Mouse (Mus musculus) intestine, postnatal 0 days (tissue): ENCODE measurements at regions not wholly inside any gene's neighbourhood (a gene's known extent, or its start where the extent isn't known, plus 50 kb on each side); places are given as distances from the start of the nearest gene placed in this dataset.
A peak's percentile ranks its signal among the peaks of the same experiment; 100 is the strongest.

ENCODE experiments used
- ATAC-seq: fragments of 200-750 bp; cut with Nextera tagmentation; 2 replicates; pipeline ENCODE4 v1.8.0; 2017; ENCODE audit warnings: mild to moderate bottlenecking, moderate TSS enrichment, moderate library complexity
- H3K27ac ChIP-seq: fragments of 300-500 bp; sonication (generic); 2 replicates; pipeline ENCODE4 v1.5.1; 2014; ENCODE audit warnings: mild to moderate bottlenecking, low read depth, low read length, moderate library complexity
- H3K27me3 ChIP-seq: fragments of 300-500 bp; sonication (generic); replicated peaks from 2 replicates; pipeline ENCODE4 v1.6.1; 2014; ENCODE audit warnings: low read length, mixed read lengths; ENCODE audit not compliant: control insufficient read depth, insufficient read depth
- H3K36me3 ChIP-seq: fragments of 300-500 bp; sonication (generic); 2 replicates; pipeline ENCODE4 v1.6.1; 2014; ENCODE audit warnings: mild to moderate bottlenecking, moderate library complexity; ENCODE audit not compliant: control insufficient read depth, insufficient read depth
- H3K4me1 ChIP-seq: fragments of 300-500 bp; sonication (generic); replicated peaks from 2 replicates; pipeline ENCODE4 v1.6.1; 2014; ENCODE audit warnings: antibody characterized with exemption, low read length, mixed read lengths; ENCODE audit not compliant: control insufficient read depth, insufficient read depth
- H3K4me2 ChIP-seq: fragments of 300-500 bp; sonication (generic); replicated peaks from 2 replicates; pipeline ENCODE4 v1.6.1; 2014; ENCODE audit warnings: low read depth, mild to moderate bottlenecking, moderate library complexity
- H3K4me3 ChIP-seq: fragments of 300-500 bp; sonication (generic); 2 replicates; pipeline ENCODE4 v1.5.1; 2014; ENCODE audit warnings: low read depth, low read length
- H3K9ac ChIP-seq: fragments of 300-500 bp; sonication (generic); 2 replicates; pipeline ENCODE4 v1.6.1; 2014; ENCODE audit warnings: mild to moderate bottlenecking, low read depth, low read length
- H3K9me3 ChIP-seq: fragments of 300-500 bp; sonication (generic); 2 replicates; pipeline ENCODE4 v1.6.1; 2016; ENCODE audit warnings: mixed run types; ENCODE audit not compliant: control insufficient read depth
- CTCF ChIP-seq: sonication (generic); IDR thresholded peaks from 2 replicates; pipeline ENCODE4 v1.5.1; 2016; ENCODE audit warnings: low read depth, mild to moderate bottlenecking, control low read depth, antibody characterized with exemption, moderate library complexity
- WGBS: fragments of 180-500 bp; shearing (Covaris S2); extraction: QIAGEN DNeasy Blood & Tissue Kit; methylation state at CpG from one replicate; pipeline ENCODE4 v1.1.7; 2014; 5-methylcytosine and 5-hydroxymethylcytosine counted together

DNA sequence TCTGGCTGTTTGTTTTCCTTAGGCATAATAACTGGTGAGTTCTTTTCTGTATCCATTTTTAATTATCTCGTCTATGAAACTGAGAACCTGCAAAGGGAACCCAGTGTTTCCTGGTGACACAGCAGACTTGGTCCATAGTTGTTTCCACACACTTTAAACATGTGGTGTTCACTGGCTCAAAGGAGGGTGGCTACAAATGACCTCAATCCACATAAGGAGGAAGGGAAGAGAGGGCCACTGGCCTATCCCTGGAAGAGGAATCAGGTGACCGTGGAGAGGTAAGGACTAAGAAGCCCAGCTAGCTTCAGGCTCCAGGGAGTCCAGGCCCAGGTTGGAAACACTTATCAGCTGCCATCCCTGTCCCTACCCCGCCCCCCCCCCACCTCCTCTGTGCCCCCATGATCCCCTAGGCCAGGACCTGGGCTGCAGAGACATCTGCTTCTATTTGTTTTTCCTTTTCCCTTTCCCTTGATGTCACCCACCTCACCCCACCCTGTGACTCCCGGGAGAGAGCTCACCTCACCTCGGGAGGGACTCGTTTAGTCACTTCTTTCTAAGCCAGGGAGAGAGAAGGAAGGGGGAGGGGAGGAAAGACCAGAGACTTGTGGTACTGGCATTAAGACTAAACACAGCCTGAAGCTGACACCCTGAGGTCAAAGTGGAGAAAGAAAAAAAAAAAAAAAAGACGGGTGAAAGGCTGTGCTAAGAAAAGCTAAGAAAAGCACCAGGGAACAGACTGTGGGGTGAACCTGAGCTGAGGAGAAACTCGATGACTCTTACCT lies 62.2 kb upstream of the Kdm7a start:
- ATAC-seq: no peak
- Histone ChIP-seq H3K4me3 (no peak overlapping the region), H3K27ac (no peak overlapping the region), H3K36me3 (no peaks in the 10 kb centered on the region), H3K27me3 (no peaks in the 10 kb centered on the region), H3K9me3 (no peaks in the 10 kb centered on the region), H3K4me2 (no peak overlapping the region), H3K9ac (no peak overlapping the region), H3K4me1 (peaks cover 14% of the 10 kb centered on the region)
- no peak for TF ChIP-seq CTCF
- WGBS: 15% methylated on average over 8 of the region's 8 CpGs

DNA sequence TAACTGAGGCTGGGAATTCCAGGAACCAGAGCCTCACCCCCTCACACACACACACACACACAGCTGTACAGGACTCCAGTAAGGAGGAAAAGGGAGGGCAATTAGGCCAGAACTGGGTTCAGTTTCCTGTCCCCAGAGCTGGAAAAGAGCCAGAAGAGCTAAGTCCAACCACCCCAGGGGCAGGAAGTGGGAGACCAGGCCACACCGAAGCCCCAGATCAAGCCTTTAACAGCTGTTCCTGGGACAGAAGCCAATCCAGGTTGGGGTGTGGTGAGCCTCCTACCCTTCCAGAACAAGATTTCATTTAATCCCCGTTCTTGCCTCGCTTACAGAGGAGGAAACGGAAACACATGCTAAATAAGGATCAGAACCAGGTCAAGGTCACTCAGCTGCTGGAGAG lies 58.1 kb upstream of the Kdm7a start:
- Histone ChIP-seq H3K9ac (no peak overlapping the region), H3K4me3 (no peak overlapping the region), H3K27ac (peak overlapping the region; percentile 30; the same call in 1 of the 2 replicates), H3K36me3 (no peaks in the 10 kb centered on the region), H3K4me2 (peak overlapping the region; percentile 17; the same call in 1 of the 2 replicates), H3K4me1 (peaks cover 16% of the 10 kb centered on the region), H3K9me3 (no peaks in the 10 kb centered on the region), H3K27me3 (no peaks in the 10 kb centered on the region)
- peak; percentile 91 for ATAC-seq
- no peak for TF ChIP-seq CTCF
- 13% methylated on average over 4 of the region's 4 CpGs for WGBS

DNA sequence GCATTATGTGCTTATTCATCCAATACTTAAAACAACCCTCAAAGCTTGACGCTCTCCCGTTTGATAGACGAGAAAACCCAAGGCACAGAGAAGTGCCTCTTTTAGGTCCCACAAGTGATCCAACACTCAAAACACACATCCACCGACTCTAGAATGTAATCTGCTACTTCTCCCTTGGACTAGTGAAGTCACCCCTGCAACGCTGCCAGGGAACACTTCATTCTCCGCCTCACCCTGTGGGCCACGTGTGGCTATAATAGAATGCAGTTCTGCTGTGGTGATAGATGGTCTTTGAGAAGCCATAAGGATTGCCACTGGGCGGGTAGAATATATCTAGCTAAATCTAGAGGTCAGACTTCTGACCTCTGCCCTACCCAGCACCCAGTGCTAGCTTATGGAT lies 57.0 kb upstream of the Kdm7a start:
- no peak overlapping the region for H3K9ac ChIP-seq
- H3K27ac ChIP-seq: no peak overlapping the region
- no peak overlapping the region for H3K4me2 ChIP-seq
- no peak for TF ChIP-seq CTCF
- ATAC-seq: no peak
- H3K36me3 ChIP-seq: no peaks in the 10 kb centered on the region
- peaks cover 16% of the 10 kb centered on the region for H3K4me1 ChIP-seq
- H3K27me3 ChIP-seq: no peaks in the 10 kb centered on the region
- no peak overlapping the region for H3K4me3 ChIP-seq
- 73% methylated on average over 8 of the region's 8 CpGs for WGBS
- no peaks in the 10 kb centered on the region for H3K9me3 ChIP-seq

DNA sequence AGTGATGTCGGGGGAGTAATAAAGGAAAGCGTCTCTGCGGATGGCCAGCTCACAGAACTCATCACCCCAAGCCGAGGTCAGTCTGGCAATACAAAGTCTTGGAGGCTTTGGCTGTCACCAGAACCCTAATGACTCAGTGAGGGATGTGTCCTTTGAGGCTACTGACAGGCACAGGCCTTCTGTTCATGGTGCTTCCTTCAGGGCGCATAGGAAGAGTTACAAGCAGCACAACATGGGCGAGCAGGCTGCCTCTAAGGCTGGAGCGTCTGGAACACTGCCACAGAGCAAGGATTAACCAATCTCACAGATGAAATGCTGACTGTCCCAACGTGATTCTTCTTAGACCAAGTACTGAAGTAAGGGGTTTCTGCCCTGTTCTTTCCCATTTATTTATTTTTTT lies 55.4 kb upstream of the Kdm7a start:
- 69% methylated on average over 8 of the region's 8 CpGs for WGBS
- H3K4me2 ChIP-seq: no peak overlapping the region

DNA sequence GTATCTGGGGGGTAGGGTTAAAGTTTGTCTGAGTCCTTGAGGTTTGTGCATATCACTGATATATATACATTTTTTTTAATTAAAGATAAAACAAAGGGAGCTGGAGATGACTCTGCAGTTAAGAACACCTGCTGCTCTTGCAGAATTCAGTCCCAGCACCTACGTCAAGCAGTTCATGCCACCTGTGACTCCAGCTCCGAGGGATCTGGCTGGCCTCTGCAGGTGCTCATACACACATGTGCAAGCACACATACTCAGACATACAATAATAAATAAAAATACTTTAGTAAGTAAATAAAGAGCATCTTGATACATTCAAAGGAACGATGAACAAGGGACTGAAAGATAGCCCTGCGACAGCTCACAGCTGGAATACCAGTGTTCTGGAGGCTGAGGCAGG lies 53.9 kb upstream of the Kdm7a start:
- no peaks in the 10 kb centered on the region for H3K9me3 ChIP-seq
- no peak overlapping the region for H3K9ac ChIP-seq
- H3K4me1 ChIP-seq: peaks cover 16% of the 10 kb centered on the region
- H3K27ac ChIP-seq: no peak overlapping the region
- H3K4me2 ChIP-seq: no peak overlapping the region
- H3K27me3 ChIP-seq: no peaks in the 10 kb centered on the region
- no peak for TF ChIP-seq CTCF
- 90% methylated on average over 4 of the region's 4 CpGs for WGBS
- ATAC-seq: no peak
- no peaks in the 10 kb centered on the region for H3K36me3 ChIP-seq
- no peak overlapping the region for H3K4me3 ChIP-seq

More for the DNA sequence above, 55.4 kb upstream of the Kdm7a start:
- no peak for TF ChIP-seq CTCF
- Histone ChIP-seq H3K9me3 (no peaks in the 10 kb centered on the region), H3K27me3 (no peaks in the 10 kb centered on the region), H3K4me3 (no peak overlapping the region), H3K4me1 (peaks cover 16% of the 10 kb centered on the region), H3K36me3 (no peaks in the 10 kb centered on the region), H3K9ac (no peak overlapping the region), H3K27ac (no peak overlapping the region)
- no peak for ATAC-seq

DNA sequence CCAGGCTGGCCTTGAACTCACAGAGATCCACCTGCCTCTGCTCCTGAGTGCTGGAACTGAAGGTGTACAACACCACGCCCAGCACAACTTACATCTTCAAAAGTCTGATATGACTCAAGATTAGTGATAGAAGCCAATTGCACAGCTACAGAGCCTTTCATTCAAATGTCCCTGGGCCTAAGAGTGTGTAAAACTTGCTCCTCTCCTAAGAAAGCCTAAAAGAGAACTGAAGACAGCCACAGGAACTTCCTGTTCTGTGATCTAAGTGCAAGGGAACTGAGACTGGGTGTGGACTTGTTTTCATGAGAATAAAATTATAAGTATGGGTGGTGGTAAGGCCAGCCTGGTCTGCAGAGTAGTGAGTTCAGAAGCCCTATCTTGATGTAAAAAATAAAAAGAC lies 52.5 kb upstream of the Kdm7a start:
- no peak overlapping the region for H3K4me3 ChIP-seq
- TF ChIP-seq CTCF: no peak
- no peaks in the 10 kb centered on the region for H3K9me3 ChIP-seq
- H3K27me3 ChIP-seq: no peaks in the 10 kb centered on the region
- no peaks in the 10 kb centered on the region for H3K36me3 ChIP-seq
- WGBS: 66% methylated on average over 1 of the region's 1 CpGs
- H3K9ac ChIP-seq: no peak overlapping the region
- H3K4me2 ChIP-seq: no peak overlapping the region
- no peak overlapping the region for H3K27ac ChIP-seq
- peaks cover 5% of the 10 kb centered on the region; the same call in 1 of the 2 replicates for H3K4me1 ChIP-seq
- ATAC-seq: no peak

DNA sequence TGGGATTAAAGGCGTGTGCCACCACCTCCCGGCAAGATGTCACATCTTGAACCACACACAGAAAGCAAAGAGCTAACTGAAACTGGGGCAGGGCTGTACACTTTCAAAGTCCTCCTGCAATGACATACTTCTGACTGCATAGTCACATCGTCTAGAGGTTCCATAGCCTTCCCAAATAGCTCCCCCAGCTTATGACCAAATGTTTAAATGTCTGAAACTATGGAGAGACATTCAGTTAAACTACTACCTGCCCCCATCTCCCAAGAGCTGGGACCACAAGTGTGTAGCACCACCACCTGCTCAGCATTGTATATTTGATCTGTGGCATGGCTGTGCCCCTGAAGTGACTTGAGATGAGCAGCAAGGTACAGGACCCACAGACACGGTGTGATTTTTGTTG lies 52.1 kb upstream of the Kdm7a start:
- no peak overlapping the region for H3K4me3 ChIP-seq
- no peaks in the 10 kb centered on the region for H3K36me3 ChIP-seq
- no peak overlapping the region for H3K27ac ChIP-seq
- no peak overlapping the region for H3K9ac ChIP-seq
- no peaks in the 10 kb centered on the region for H3K27me3 ChIP-seq
- ATAC-seq: no peak
- no peak overlapping the region for H3K4me2 ChIP-seq
- H3K9me3 ChIP-seq: no peaks in the 10 kb centered on the region
- peaks cover under 1% of the 10 kb centered on the region; the same call in 1 of the 2 replicates for H3K4me1 ChIP-seq
- 88% methylated on average over 4 of the region's 4 CpGs for WGBS
- TF ChIP-seq CTCF: no peak
